Mouse (Mus musculus) lung, postnatal 0 days (tissue): Measurements from ENCODE around the gene Eps15l1.

ENCODE experiments used
- CTCF ChIP-seq: IDR thresholded peaks from 2 replicates; pipeline ENCODE4 v1.5.1; 2016; ENCODE audit warnings: antibody characterized with exemption, mild to moderate bottlenecking
- EP300 ChIP-seq: IDR thresholded peaks from 2 replicates; pipeline ENCODE4 v1.6.1; 2016; ENCODE audit warnings: antibody characterized with exemption, mild to moderate bottlenecking, control low read depth

DNA sequence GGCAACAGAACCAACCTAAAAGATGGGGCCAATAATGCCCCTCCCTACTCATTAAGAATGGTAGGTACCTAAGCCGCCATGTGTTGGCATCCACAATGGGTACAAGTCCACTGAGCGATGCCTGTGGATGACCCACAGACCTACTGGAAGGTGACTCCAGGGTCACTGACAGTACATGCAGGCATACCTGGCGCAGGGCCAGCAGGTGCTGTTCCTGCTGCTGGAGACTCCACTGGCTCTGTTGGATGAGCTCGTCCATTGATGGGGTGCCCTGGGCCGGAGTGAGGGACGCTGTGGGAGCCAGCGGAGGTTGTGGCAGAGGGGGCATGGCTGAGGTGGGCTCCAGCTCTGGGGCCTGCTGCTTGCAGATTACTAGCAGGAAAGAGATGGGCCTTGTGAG, 49.4 kb upstream of the Eps15l1 start:
- TF ChIP-seq CTCF (no peak), EP300 (no peak)
